Mouse (Mus musculus) kidney, adult 2 months (tissue): ENCODE results near the gene Tet1.

ENCODE experiments used
- CTCF ChIP-seq: fragments of 200-500 bp; conservative IDR thresholded peaks from 2 replicates; pipeline ENCODE4 v1.5.1; 2011; ENCODE audit warnings: low read depth, mild to moderate bottlenecking, control low read depth, low read length, moderate library complexity, mixed read lengths; ENCODE audit not compliant: insufficient read depth, insufficient read length
- POLR2A ChIP-seq: fragments of 200-500 bp; IDR thresholded peaks from one replicate; pipeline ENCODE4 v1.6.1; 2011; ENCODE audit warnings: low read depth, low read length, control low read depth

- TF ChIP-seq POLR2A = no peak
- 0 out of 2 replicates have a peak, but pooled peaks have one; percentile 16 for TF ChIP-seq CTCF
Observed at GRCm38 (mm10) chr10:62896774-62897173, 12.0 kb downstream of the Tet1 start.
